Mouse (Mus musculus): ENCODE data around the gene L1td1.

L1td1 gene

GRCm38 (mm10) chr4:98777464-98777863, 50.9 kb downstream of the L1td1 start:
- Histone ChIP-seq H3K4me1 (replicated peaks; ENCODE audit: low read depth, low read length) (peaks cover 42% of the 10 kb centered on the region), H3K4me3 (replicated peaks; ENCODE audit: low read length) (no peak overlapping the region), H3K9me3 (ENCODE audit: low read length) (no peaks in the 10 kb centered on the region), H3K27me3 (ENCODE audit: insufficient read depth, low read length) (peaks cover 6% of the 10 kb centered on the region), H3K36me3 (ENCODE audit: insufficient read depth, low read length) (peaks cover 13% of the 10 kb centered on the region; the same call in 1 of the 2 replicates)
- TF ChIP-seq CTCF (conservative IDR thresholded peaks at IDR 0.05; ENCODE audit: low read length) (no peak), POU5F1 (IDR thresholded peaks at IDR 0.05; ENCODE audit: borderline replicate concordance, low read length) (no peak), NANOG (IDR thresholded peaks at IDR 0.05; ENCODE audit: borderline replicate concordance, low read length) (no peak)

DNA sequence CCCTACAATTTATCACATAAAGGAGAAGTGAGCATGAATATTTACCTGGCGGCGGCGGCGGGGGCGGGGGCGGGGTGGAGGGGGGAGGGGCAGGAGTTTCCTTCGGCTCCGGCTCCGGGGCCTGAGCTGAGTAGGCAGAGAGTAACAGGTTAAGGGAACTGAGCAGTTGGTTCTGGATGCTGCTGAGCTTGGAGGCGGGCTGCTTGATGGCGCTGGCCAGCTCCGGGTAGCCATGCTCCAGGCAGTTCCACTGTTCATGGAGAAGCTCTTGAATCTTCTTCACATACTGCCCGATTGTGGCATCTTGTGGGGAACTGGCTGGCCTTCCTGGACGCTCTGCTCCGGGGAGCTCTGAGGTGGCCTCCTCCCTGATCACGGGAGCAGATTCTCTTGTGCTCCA, 51.7 kb downstream of the L1td1 start:
- Histone ChIP-seq H3K36me3 (ENCODE audit: insufficient read depth, low read length) (peaks cover 9% of the 10 kb centered on the region; the same call in 1 of the 2 replicates), H3K27me3 (ENCODE audit: insufficient read depth, low read length) (peaks cover 6% of the 10 kb centered on the region), H3K4me1 (replicated peaks; ENCODE audit: low read depth, low read length) (peaks cover 49% of the 10 kb centered on the region), H3K4me3 (replicated peaks; ENCODE audit: low read length) (peak overlapping the region; percentile 17; the same call in 1 of the 2 replicates), H3K9me3 (ENCODE audit: low read length) (no peaks in the 10 kb centered on the region)
- no peak for TF ChIP-seq POU5F1 (IDR thresholded peaks at IDR 0.05; ENCODE audit: borderline replicate concordance, low read length)
- no peak for TF ChIP-seq NANOG (IDR thresholded peaks at IDR 0.05; ENCODE audit: borderline replicate concordance, low read length)
- no peak for TF ChIP-seq CTCF (conservative IDR thresholded peaks at IDR 0.05; ENCODE audit: low read length)

- peaks cover 91% of the 10 kb centered on the region for H3K4me1 ChIP-seq (replicated peaks; ENCODE audit: low read depth, low read length)
- H3K4me3 ChIP-seq (replicated peaks; ENCODE audit: low read length), result 0 out of 2 replicates have a peak overlapping the region, but pooled peaks have one; percentile 4
- H3K36me3 ChIP-seq (ENCODE audit: insufficient read depth, low read length), result no peaks in the 10 kb centered on the region
- H3K9me3 ChIP-seq (ENCODE audit: low read length), result no peaks in the 10 kb centered on the region
- no peaks in the 10 kb centered on the region for H3K27me3 ChIP-seq (ENCODE audit: insufficient read depth, low read length)
- TF ChIP-seq CTCF (conservative IDR thresholded peaks at IDR 0.05; ENCODE audit: low read length) (no peak), POU5F1 (IDR thresholded peaks at IDR 0.05; ENCODE audit: borderline replicate concordance, low read length) (no peak), NANOG (IDR thresholded peaks at IDR 0.05; ENCODE audit: borderline replicate concordance, low read length) (no peak)
These were observed 59.3 kb downstream of the L1td1 start for GRCm38 (mm10) chr4:98785851-98786250.

- Histone ChIP-seq H3K4me3 (replicated peaks; ENCODE audit: low read length) (peak overlapping the region; percentile 30; the same call in 1 of the 2 replicates), H3K4me1 (replicated peaks; ENCODE audit: low read depth, low read length) (peaks cover 91% of the 10 kb centered on the region)
These were observed 59.7 kb downstream of the L1td1 start for GRCm38 (mm10) chr4:98786281-98786680.

More at GRCm38 (mm10) chr4:98786281-98786680, 59.7 kb downstream of the L1td1 start:
- Histone ChIP-seq H3K9me3 (ENCODE audit: low read length) (no peaks in the 10 kb centered on the region), H3K36me3 (ENCODE audit: insufficient read depth, low read length) (no peaks in the 10 kb centered on the region), H3K27me3 (ENCODE audit: insufficient read depth, low read length) (no peaks in the 10 kb centered on the region)
- no peak for TF ChIP-seq POU5F1 (IDR thresholded peaks at IDR 0.05; ENCODE audit: borderline replicate concordance, low read length)
- TF ChIP-seq CTCF (conservative IDR thresholded peaks at IDR 0.05; ENCODE audit: low read length), result no peak
- TF ChIP-seq NANOG (IDR thresholded peaks at IDR 0.05; ENCODE audit: borderline replicate concordance, low read length), result peak; percentile 76
